Mouse (Mus musculus) neural tube, embryonic 11.5 days (tissue): ENCODE results near the gene Fam136a. TPM values are rescaled to one million over a fixed set of nuclear protein-coding genes. Genes with fewer than 3 reads are reported as not detected.

Source experiments
- ATAC-seq: fragments of 200-750 bp; cut with Nextera tagmentation; 2 replicates; pipeline ENCODE4 v1.8.0; 2017; ENCODE audit warnings: moderate number of reproducible peaks, mild to moderate bottlenecking, moderate TSS enrichment, moderate library complexity; ENCODE audit not compliant: insufficient read depth, low FRiP score, low TSS enrichment
- DNase-seq: peaks from one replicate; pipeline ENCODE4 v3.0.0-alpha.2; 2015; ENCODE audit warnings: low spot score
- H3K27ac ChIP-seq: fragments of 300-500 bp; sonication (generic); 2 replicates; pipeline ENCODE4 v1.5.1; 2014; ENCODE audit warnings: low read depth, mild to moderate bottlenecking, low read length
- H3K27me3 ChIP-seq: fragments of 300-500 bp; sonication (generic); 2 replicates; pipeline ENCODE4 v1.6.1; 2014; ENCODE audit warnings: mild to moderate bottlenecking, low read length, mixed read lengths; ENCODE audit not compliant: control insufficient read depth, insufficient read depth
- H3K36me3 ChIP-seq: fragments of 300-500 bp; sonication (generic); 2 replicates; pipeline ENCODE4 v1.6.1; 2014; ENCODE audit warnings: mild to moderate bottlenecking, low read length, moderate library complexity, mixed read lengths; ENCODE audit not compliant: control insufficient read depth, insufficient read depth
- H3K4me1 ChIP-seq: fragments of 300-500 bp; sonication (generic); 2 replicates; pipeline ENCODE4 v1.6.1; 2014; ENCODE audit warnings: low read length, mixed read lengths; ENCODE audit not compliant: control insufficient read depth, insufficient read depth
- H3K4me2 ChIP-seq: fragments of 300-500 bp; sonication (generic); 2 replicates; pipeline ENCODE4 v1.6.1; 2014; ENCODE audit warnings: low read depth, mild to moderate bottlenecking, moderate library complexity
- H3K4me3 ChIP-seq: fragments of 300-500 bp; sonication (generic); 2 replicates; pipeline ENCODE4 v1.5.1; 2014; ENCODE audit warnings: low read depth, low read length
- H3K9ac ChIP-seq: fragments of 300-500 bp; sonication (generic); 2 replicates; pipeline ENCODE4 v1.6.1; 2014; ENCODE audit warnings: mild to moderate bottlenecking, low read length
- H3K9me3 ChIP-seq: fragments of 300-500 bp; sonication (generic); 2 replicates; pipeline ENCODE4 v1.6.1; 2016; ENCODE audit warnings: low read length; ENCODE audit not compliant: control insufficient read depth
- WGBS: fragments of 180-500 bp; shearing (Covaris S2); extraction: QIAGEN DNeasy Blood & Tissue Kit; methylation state at CpG from one replicate; pipeline ENCODE4 v1.1.7; 2014; 5-methylcytosine and 5-hydroxymethylcytosine counted together
- polyA plus RNA-seq: library from polyadenylated mRNA; unstranded; fragments of >200 nt; fragmentation: Nextera tagmentation; extraction: Ambion mirVana; gene quantifications from 2 replicates; pipeline ENCODE4 v1.2.1, GENCODE M21; 2014

The Fam136a gene
- polyA plus RNA-seq, 1 experiment from 2014 or later = 142 TPM

DNA sequence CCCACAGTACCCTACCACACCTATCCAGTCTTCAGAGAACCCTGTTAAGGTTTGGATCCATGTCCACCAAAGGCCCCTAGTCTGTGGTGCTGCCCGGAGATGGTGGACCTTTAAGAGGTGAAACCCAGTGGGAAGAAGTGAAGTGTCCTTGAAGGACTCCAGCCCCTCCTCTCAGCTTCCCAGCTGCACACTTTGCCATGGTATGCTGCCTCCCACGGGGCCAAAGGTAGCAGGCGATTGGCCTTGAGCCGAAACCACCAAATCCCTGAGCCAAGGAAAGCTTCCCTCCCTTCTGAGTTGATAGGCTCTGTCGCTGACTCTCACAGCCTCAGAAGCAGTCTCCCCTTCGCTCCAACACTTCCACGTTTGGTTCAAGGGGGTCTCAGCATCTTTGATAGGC is 4.8 kb upstream of the Fam136a start:
- no peak overlapping the region for H3K9ac ChIP-seq
- no peak for ATAC-seq
- WGBS = 63% methylated on average over 7 of the region's 7 CpGs

GRCm38 (mm10) chr6:86361373-86361772 is 4.1 kb upstream of the Fam136a start:
- 91% methylated on average over 7 of the region's 7 CpGs for WGBS
- Histone ChIP-seq H3K27me3 (no peaks in the 10 kb centered on the region), H3K4me3 (no peak overlapping the region), H3K4me1 (no peaks in the 10 kb centered on the region), H3K4me2 (no peak overlapping the region), H3K36me3 (no peaks in the 10 kb centered on the region), H3K27ac (no peak overlapping the region), H3K9me3 (no peaks in the 10 kb centered on the region), H3K9ac (no peak overlapping the region)
- DNase-seq = no peak
- ATAC-seq = no peak

More for the DNA sequence above, 4.8 kb upstream of the Fam136a start:
- no peaks in the 10 kb centered on the region for H3K9me3 ChIP-seq
- H3K36me3 ChIP-seq = no peaks in the 10 kb centered on the region
- H3K27ac ChIP-seq = no peak overlapping the region
- no peak overlapping the region for H3K4me3 ChIP-seq
- DNase-seq = no peak
- H3K4me2 ChIP-seq = no peak overlapping the region
- H3K27me3 ChIP-seq = no peaks in the 10 kb centered on the region
- H3K4me1 ChIP-seq = no peaks in the 10 kb centered on the region

GRCm38 (mm10) chr6:86364442-86365141 is 854 bp upstream of the Fam136a start:
- Histone ChIP-seq H3K27me3 (no peaks in the 10 kb centered on the region), H3K4me2 (peak overlapping the region; percentile 94), H3K27ac (no peak overlapping the region), H3K4me1 (0 out of 2 replicates have a peak, but pooled peaks cover 3% of the 10 kb centered on the region), H3K36me3 (no peaks in the 10 kb centered on the region), H3K9ac (peak overlapping the region; percentile 73), H3K9me3 (no peaks in the 10 kb centered on the region), H3K4me3 (peak overlapping the region; percentile 60)
- DNase-seq (peak; percentile 81), ATAC-seq (peak; percentile 42)
- 4% methylated on average over 17 of the region's 17 CpGs for WGBS

DNA sequence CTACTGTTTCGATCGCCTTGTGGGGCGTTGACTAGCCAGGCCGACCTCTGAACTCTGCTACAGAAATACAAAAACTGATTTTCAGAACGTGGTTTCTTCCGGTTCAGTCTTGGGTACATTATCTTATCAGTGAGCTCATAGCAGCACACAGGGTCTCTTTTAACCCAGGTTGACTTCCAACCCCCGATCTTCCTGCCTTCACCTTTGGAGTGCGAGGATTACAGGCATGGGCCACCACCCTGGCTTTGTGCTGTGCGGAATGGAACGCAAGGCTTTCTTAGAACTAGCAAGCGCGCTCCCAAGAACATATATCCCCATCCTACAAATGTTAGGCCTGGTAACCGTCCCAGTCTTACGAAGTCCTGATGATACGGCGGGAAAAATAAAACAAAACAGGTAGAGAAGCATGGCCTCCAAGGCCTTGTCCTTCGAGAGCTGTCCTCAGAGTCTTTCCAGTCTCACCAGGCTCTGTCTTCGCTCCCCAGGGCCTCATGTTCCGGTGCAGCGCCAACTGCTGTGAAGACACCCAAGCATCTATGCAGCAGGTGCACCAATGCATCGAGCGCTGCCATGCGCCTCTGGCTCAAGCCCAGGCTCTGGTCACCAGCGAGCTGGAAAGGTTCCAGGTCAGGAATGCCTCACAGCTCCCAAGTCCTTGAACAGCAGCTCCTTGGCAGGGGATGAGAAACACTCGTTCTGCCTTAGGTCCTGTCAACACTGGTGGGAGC is 843 bp downstream of the Fam136a start:
- H3K9ac ChIP-seq = peak overlapping the region; percentile 74
- peak overlapping the region; percentile 60 for H3K4me3 ChIP-seq
- peaks cover 9% of the 10 kb centered on the region; the same call in 1 of the 2 replicates for H3K4me1 ChIP-seq
- no peak for DNase-seq
- peak overlapping the region; percentile 71 for H3K4me2 ChIP-seq
- H3K27ac ChIP-seq = no peak overlapping the region
- no peak for ATAC-seq
- H3K9me3 ChIP-seq = no peaks in the 10 kb centered on the region
- WGBS = 49% methylated on average over 25 of the region's 25 CpGs
- H3K36me3 ChIP-seq = no peaks in the 10 kb centered on the region
- no peaks in the 10 kb centered on the region for H3K27me3 ChIP-seq

DNA sequence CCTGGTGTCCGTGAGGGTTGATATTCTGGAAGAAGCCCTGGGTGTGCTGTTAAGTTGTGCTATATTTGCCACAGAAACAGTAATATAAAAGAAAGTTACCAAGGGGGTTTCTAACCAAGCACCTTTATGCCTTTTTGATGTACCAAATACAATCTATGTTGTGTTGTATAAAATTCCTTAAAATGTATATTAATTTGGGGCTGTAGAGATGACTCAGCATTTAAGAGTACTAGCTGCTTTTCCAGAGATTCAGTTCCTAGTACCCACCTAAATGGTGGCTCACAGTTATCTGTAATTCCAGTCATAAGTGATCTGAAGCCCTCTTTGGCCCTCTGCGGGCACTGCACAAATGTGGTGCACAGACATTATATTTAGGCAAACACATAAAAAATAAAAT is 1.4 kb downstream of the Fam136a start:
- no peaks in the 10 kb centered on the region for H3K36me3 ChIP-seq
- no peaks in the 10 kb centered on the region for H3K9me3 ChIP-seq
- no peak for DNase-seq
- peak overlapping the region; percentile 60; the same call in 1 of the 2 replicates for H3K4me3 ChIP-seq
- H3K4me1 ChIP-seq = peaks cover 9% of the 10 kb centered on the region; the same call in 1 of the 2 replicates
- 76% methylated on average over 2 of the region's 2 CpGs for WGBS
- no peak for ATAC-seq
- no peaks in the 10 kb centered on the region for H3K27me3 ChIP-seq
- H3K9ac ChIP-seq = no peak overlapping the region
- peak overlapping the region; percentile 71; the same call in 1 of the 2 replicates for H3K4me2 ChIP-seq
- no peak overlapping the region for H3K27ac ChIP-seq

GRCm38 (mm10) chr6:86368479-86368878 is 3.0 kb downstream of the Fam136a start:
- Histone ChIP-seq H3K27ac (no peak overlapping the region), H3K4me3 (no peak overlapping the region), H3K36me3 (no peaks in the 10 kb centered on the region), H3K9ac (no peak overlapping the region), H3K4me1 (peaks cover 17% of the 10 kb centered on the region), H3K27me3 (no peaks in the 10 kb centered on the region), H3K9me3 (no peaks in the 10 kb centered on the region), H3K4me2 (no peak overlapping the region)
- DNase-seq = no peak
- no peak for ATAC-seq
- WGBS = 97% methylated on average over 5 of the region's 5 CpGs

GRCm38 (mm10) chr6:86370093-86370713 is 4.8 kb downstream of the Fam136a start:
- DNase-seq = no peak
- 67% methylated on average over 3 of the region's 3 CpGs for WGBS
- peak overlapping the region; percentile 85 for H3K27ac ChIP-seq

GRCm38 (mm10) chr6:86370764-86371339 is 5.4 kb downstream of the Fam136a start, which contains the start of gene Snrpg:
Gene Snrpg, plus strand, starts transcription at chr6:86371304.
- peak; percentile 38 for DNase-seq
- H3K27me3 ChIP-seq = no peaks in the 10 kb centered on the region
- H3K9ac ChIP-seq = peak within 1 kb of the TSS; percentile 88
- peak within 1 kb of the TSS; percentile 89 for H3K4me2 ChIP-seq
- peak within 1 kb of the TSS; percentile 76 for H3K4me3 ChIP-seq
- H3K4me1 ChIP-seq = peaks cover 17% of the 10 kb centered on the region
- no peak for ATAC-seq
- H3K27ac ChIP-seq = peak within 1 kb of the TSS; percentile 85
- H3K9me3 ChIP-seq = no peaks in the 10 kb centered on the region
- 21% methylated on average over 15 of the region's 15 CpGs for WGBS
- no peaks in the 10 kb centered on the region for H3K36me3 ChIP-seq

More at GRCm38 (mm10) chr6:86370093-86370713, 4.8 kb downstream of the Fam136a start:
- Histone ChIP-seq H3K4me1 (peaks cover 17% of the 10 kb centered on the region), H3K36me3 (no peaks in the 10 kb centered on the region), H3K4me2 (peak overlapping the region; percentile 89), H3K9ac (peak overlapping the region; percentile 88), H3K4me3 (no peak overlapping the region), H3K9me3 (no peaks in the 10 kb centered on the region), H3K27me3 (no peaks in the 10 kb centered on the region)
- no peak for ATAC-seq
